Mouse (Mus musculus) hindbrain, postnatal 0 days (tissue): Measurements from ENCODE around the gene Cecr2. TPM values are rescaled to one million over a fixed set of nuclear protein-coding genes. Genes with fewer than 3 reads are reported as not detected.

Experiments used
- ATAC-seq: fragments of 200-750 bp; cut with Nextera tagmentation; 2 replicates; pipeline ENCODE4 v1.8.0; 2017; ENCODE audit warnings: mild to moderate bottlenecking, moderate TSS enrichment, moderate library complexity
- DNase-seq: peaks from one replicate; pipeline ENCODE4 v3.0.0-alpha.2; 2015; ENCODE audit warnings: low spot score
- H3K27ac ChIP-seq: fragments of 300-500 bp; sonication (generic); 2 replicates; pipeline ENCODE4 v1.5.1; 2014; ENCODE audit warnings: mild to moderate bottlenecking
- H3K27me3 ChIP-seq: fragments of 300-500 bp; sonication (generic); 2 replicates; pipeline ENCODE4 v1.6.1; 2014; ENCODE audit warnings: low read length, mixed read lengths; ENCODE audit not compliant: insufficient read depth
- H3K36me3 ChIP-seq: fragments of 300-500 bp; sonication (generic); 2 replicates; pipeline ENCODE4 v1.6.1; 2014; ENCODE audit warnings: low read length, mixed read lengths; ENCODE audit not compliant: insufficient read depth
- H3K4me1 ChIP-seq: fragments of 300-500 bp; sonication (generic); 2 replicates; pipeline ENCODE4 v1.6.1; 2014; ENCODE audit warnings: antibody characterized with exemption, low read length, mixed read lengths; ENCODE audit not compliant: insufficient read depth
- H3K4me2 ChIP-seq: fragments of 300-500 bp; sonication (generic); 2 replicates; pipeline ENCODE4 v1.6.1; 2014; ENCODE audit warnings: low read depth, mild to moderate bottlenecking, low read length, moderate library complexity, mixed read lengths
- H3K4me3 ChIP-seq: fragments of 300-500 bp; sonication (generic); 2 replicates; pipeline ENCODE4 v1.5.1; 2014; ENCODE audit warnings: low read length
- H3K9ac ChIP-seq: fragments of 300-500 bp; sonication (generic); replicated peaks from 2 replicates; pipeline ENCODE4 v1.6.1; 2014; ENCODE audit warnings: mild to moderate bottlenecking, low read length, moderate library complexity, mixed read lengths
- H3K9me3 ChIP-seq: fragments of 300-500 bp; sonication (generic); 2 replicates; pipeline ENCODE4 v1.6.1; 2016; ENCODE audit warnings: low read length, mixed read lengths
- CTCF ChIP-seq: IDR thresholded peaks from 2 replicates; pipeline ENCODE4 v1.5.1; 2016; ENCODE audit warnings: antibody characterized with exemption, control low read depth, low read depth
- WGBS: fragments of 180-500 bp; shearing (Covaris S2); extraction: QIAGEN DNeasy Blood & Tissue Kit; methylation state at CpG from one replicate; pipeline ENCODE4 v1.1.7; 2014; 5-methylcytosine and 5-hydroxymethylcytosine counted together
- polyA plus RNA-seq: library from polyadenylated mRNA; unstranded; fragments of >200 nt; fragmentation: Nextera tagmentation; extraction: Ambion mirVana; gene quantifications from 2 replicates; pipeline ENCODE4 v1.2.1, GENCODE M21; 2015
- total RNA-seq: library from RNA; depleted of rRNA; stranded (reverse); fragments of >200 nt; gene quantifications from 2 replicates; pipeline ENCODE4 v1.2.3, GENCODE M21; 2014

Gene Cecr2
- total and polyA plus RNA-seq, 2 experiments from 2014 or later, result 2.9 to 16.9 TPM

DNA sequence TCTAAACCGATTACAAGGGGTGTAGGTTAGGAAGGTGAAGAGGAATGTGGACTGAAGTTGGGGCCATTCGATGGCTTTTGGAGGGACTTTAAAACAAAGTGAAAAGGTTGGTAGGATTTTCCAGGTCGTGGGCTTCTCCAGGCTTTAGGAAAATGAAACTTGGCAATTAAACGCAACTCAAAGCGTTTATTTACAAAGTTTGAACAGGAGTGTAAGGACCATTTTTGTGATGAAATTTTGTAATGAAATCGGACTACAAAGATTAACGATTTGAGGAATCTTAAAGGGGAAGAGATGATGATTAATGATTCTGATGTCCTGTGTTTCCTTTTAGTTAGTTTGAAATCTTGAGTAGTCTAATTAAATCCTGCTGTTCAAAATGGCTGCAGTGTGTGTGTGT, 1.7 kb downstream of the Cecr2 start:
- H3K36me3 ChIP-seq, result no peaks in the 10 kb centered on the region
- no peaks in the 10 kb centered on the region for H3K9me3 ChIP-seq
- peak overlapping the region; percentile 94 for H3K4me3 ChIP-seq
- no peak for DNase-seq
- 13% methylated on average over 7 of the region's 7 CpGs for WGBS
- H3K4me2 ChIP-seq, result peak overlapping the region; percentile 97
- H3K9ac ChIP-seq, result no peak overlapping the region
- H3K4me1 ChIP-seq, result no peaks in the 10 kb centered on the region
- no peak for TF ChIP-seq CTCF
- ATAC-seq, result no peak
- no peak overlapping the region for H3K27ac ChIP-seq
- H3K27me3 ChIP-seq, result no peaks in the 10 kb centered on the region

DNA sequence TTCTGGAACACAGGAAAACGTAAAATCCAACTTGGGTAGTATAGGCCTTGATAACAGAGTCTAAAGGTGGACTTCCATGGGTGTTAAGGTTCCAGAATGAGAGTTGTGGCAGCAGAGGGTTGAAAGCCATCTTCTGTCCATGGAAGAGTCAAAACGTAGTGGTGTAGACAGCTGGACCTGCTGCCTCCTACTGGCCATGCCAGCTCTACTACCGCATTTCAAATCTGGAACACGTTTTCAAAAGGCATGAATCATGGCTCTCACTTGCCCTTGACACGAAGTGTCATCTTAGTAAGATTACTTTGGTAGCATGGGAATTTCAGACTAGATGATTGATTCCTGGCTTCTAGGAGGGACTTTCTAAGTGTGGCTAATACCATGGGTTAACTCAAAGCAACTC, 8.0 kb downstream of the Cecr2 start:
- WGBS, result 70% methylated on average over 5 of the region's 5 CpGs
- Histone ChIP-seq H3K36me3 (no peaks in the 10 kb centered on the region), H3K4me3 (no peak overlapping the region), H3K4me2 (no peak overlapping the region), H3K27ac (no peak overlapping the region), H3K9ac (no peak overlapping the region), H3K4me1 (no peaks in the 10 kb centered on the region), H3K27me3 (no peaks in the 10 kb centered on the region), H3K9me3 (no peaks in the 10 kb centered on the region)
- ATAC-seq (no peak), DNase-seq (no peak)
- TF ChIP-seq CTCF, result peak; percentile 42

DNA sequence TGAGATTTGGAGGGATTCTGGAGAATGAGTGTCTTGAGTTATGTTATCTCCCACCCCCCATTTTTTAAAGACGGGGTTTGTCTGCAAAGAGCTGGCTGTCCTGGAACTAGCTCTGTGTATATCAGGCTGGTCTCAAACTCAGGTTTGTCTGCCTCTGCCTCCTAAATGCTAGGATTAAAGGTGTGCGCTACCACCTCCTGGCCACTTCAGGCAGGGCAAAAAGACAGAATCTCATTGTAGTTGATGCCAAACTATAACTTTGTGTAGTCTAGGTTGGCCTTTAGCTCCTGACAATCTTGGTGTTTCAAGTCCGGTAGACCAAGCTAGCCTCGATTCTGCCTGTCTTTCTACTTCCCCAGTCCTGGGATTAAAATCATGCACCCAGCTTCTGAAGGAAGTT, 8.7 kb downstream of the Cecr2 start:
- no peaks in the 10 kb centered on the region for H3K27me3 ChIP-seq
- H3K36me3 ChIP-seq, result no peaks in the 10 kb centered on the region
- no peaks in the 10 kb centered on the region for H3K4me1 ChIP-seq
- H3K4me3 ChIP-seq, result no peak overlapping the region
- DNase-seq, result no peak
- H3K9me3 ChIP-seq, result no peaks in the 10 kb centered on the region
- ATAC-seq, result no peak
- peak; percentile 54; the same call in 1 of the 2 replicates for TF ChIP-seq CTCF
- H3K27ac ChIP-seq, result no peak overlapping the region
- H3K4me2 ChIP-seq, result no peak overlapping the region
- no peak overlapping the region for H3K9ac ChIP-seq
- 89% methylated on average over 4 of the region's 4 CpGs for WGBS

DNA sequence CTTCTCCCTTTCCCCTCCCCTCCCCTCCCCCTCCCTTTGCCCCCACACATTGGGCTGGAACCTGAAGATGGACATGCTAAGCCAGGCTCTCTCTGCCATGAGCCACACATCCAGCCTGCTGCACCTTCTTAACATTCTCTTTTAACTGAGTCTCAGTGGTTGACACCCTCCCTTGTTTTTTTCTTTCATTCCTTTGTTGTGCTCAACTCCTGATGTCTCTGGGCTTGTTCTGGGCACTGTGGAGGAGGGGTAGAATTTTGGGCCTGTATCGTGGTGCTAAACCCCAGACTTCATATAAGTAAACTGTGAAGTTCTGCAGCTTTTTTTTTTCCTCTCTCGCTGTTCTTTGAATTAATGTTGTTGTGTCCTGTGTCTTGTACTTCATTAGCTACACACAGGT, 9.8 kb downstream of the Cecr2 start:
- Histone ChIP-seq H3K4me2 (no peak overlapping the region), H3K4me3 (no peak overlapping the region), H3K36me3 (no peaks in the 10 kb centered on the region), H3K27me3 (no peaks in the 10 kb centered on the region), H3K4me1 (no peaks in the 10 kb centered on the region), H3K27ac (no peak overlapping the region), H3K9ac (no peak overlapping the region), H3K9me3 (no peaks in the 10 kb centered on the region)
- no peak for DNase-seq
- no peak for TF ChIP-seq CTCF
- no peak for ATAC-seq
- WGBS, result 55% methylated on average over 2 of the region's 2 CpGs

DNA sequence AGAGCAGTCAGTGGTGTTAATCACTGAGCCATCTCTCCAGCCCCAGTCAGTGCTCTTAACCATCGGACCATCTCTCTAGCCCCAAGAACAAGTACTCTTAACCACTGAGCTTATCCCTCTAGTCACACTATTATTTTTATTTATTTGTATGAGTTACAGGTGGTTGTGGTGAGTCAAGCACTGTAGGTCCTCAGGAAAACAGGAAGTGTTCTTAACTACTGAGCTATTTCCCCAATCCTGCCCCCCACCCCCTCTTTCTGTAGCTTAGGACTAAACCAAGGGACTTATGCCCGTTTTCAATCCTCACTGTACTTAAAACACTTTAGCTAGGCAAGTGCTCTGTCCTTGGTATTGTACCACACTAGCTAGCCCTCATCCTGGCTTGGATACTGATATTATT, 17.2 kb downstream of the Cecr2 start:
- 93% methylated on average over 2 of the region's 2 CpGs for WGBS
- Histone ChIP-seq H3K9ac (no peak overlapping the region), H3K4me2 (no peak overlapping the region), H3K4me1 (no peaks in the 10 kb centered on the region), H3K4me3 (no peak overlapping the region), H3K36me3 (no peaks in the 10 kb centered on the region), H3K9me3 (no peaks in the 10 kb centered on the region), H3K27me3 (no peaks in the 10 kb centered on the region), H3K27ac (no peak overlapping the region)
- DNase-seq, result no peak
- ATAC-seq, result no peak
- TF ChIP-seq CTCF, result no peak

GRCm38 (mm10) chr6:120684750-120685149, 18.6 kb downstream of the Cecr2 start:
- Histone ChIP-seq H3K27ac (no peak overlapping the region), H3K4me1 (no peaks in the 10 kb centered on the region), H3K4me2 (no peak overlapping the region), H3K4me3 (no peak overlapping the region), H3K36me3 (no peaks in the 10 kb centered on the region), H3K9me3 (no peaks in the 10 kb centered on the region), H3K9ac (no peak overlapping the region), H3K27me3 (no peaks in the 10 kb centered on the region)
- DNase-seq (no peak), ATAC-seq (no peak)
- no peak for TF ChIP-seq CTCF
- WGBS, result 91% methylated on average over 3 of the region's 3 CpGs

DNA sequence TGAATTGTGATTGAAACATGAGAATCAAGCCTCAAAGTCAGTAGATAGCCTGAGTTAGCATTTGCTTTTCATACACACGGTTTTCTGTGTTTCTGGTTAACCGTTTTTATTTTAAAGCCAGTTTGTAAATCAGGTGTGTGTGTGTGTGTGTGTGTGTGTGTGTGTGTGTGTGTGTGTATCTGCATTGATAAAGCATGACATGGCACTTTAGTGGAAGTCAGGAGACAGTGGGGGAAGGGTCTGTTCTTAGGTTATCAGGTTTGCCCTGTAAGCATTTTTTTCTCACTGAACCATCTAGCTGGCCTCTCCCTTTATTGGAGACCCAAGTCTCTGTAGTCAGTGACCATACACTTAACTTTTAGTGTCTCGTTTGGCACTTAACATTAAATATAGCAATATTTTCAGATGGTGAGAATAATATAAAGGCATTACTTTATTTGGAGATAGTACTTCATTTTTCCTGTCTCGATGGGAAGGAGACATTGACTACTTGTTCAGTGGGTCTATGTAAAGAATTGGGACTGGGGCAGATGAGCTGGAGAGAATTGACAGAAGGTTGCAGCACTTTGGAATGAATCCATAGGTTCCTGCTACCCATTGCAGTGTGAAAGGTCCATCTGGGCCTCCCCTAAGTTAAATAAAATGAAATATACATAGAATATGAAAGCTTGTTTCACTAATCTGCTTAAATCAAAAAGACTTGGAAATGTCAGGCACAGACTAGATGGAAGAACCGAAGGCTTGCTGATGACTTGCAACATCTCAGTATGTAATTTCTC, 20.9 kb downstream of the Cecr2 start:
- H3K4me2 ChIP-seq, result no peak overlapping the region
- H3K9ac ChIP-seq, result no peak overlapping the region
- DNase-seq, result no peak
- no peaks in the 10 kb centered on the region for H3K9me3 ChIP-seq
- H3K36me3 ChIP-seq, result no peaks in the 10 kb centered on the region
- no peak overlapping the region for H3K27ac ChIP-seq
- H3K27me3 ChIP-seq, result no peaks in the 10 kb centered on the region
- H3K4me1 ChIP-seq, result no peaks in the 10 kb centered on the region
- ATAC-seq, result no peak
- H3K4me3 ChIP-seq, result no peak overlapping the region
- no peak for TF ChIP-seq CTCF
- WGBS, result 88% methylated on average over 5 of the region's 5 CpGs
